Mouse (Mus musculus) CH12.LX (cell line): ENCODE measurements around the gene Man1b1. TPM values are rescaled to one million over a fixed set of nuclear protein-coding genes. Genes with fewer than 3 reads are reported as not detected.

Experiments used
- DNase-seq: peaks from one replicate; pipeline ENCODE4 v3.0.0-alpha.2; 2013; ENCODE audit errors: extremely low read depth
- H3K27ac ChIP-seq: 2 replicates; pipeline ENCODE4 v1.5.1; 2012; ENCODE audit warnings: low read depth, mild to moderate bottlenecking, control low read depth, moderate library complexity; ENCODE audit not compliant: insufficient read depth
- H3K27me3 ChIP-seq: replicated peaks from 2 replicates; pipeline ENCODE3; 2012; ENCODE audit warnings: inconsistent platforms
- H3K36me3 ChIP-seq, 2 experiments: replicated peaks in 1 of 2; 2 replicates each; pipeline versions ENCODE3 to v1.6.1; 2012; ENCODE audit warnings: inconsistent platforms in 1 of 2, low read length in 1 of 2, mild to moderate bottlenecking in 1 of 2, mixed read lengths in 1 of 2, moderate library complexity in 1 of 2; ENCODE audit not compliant: control insufficient read depth in 1 of 2, insufficient read depth in 1 of 2
- H3K4me1 ChIP-seq, 2 experiments: 2 replicates each; pipeline ENCODE4 v1.6.1; 2012; ENCODE audit warnings: inconsistent platforms in 1 of 2, moderate library complexity in 1 of 2; ENCODE audit not compliant: insufficient read depth in 2 of 2, control insufficient read depth in 1 of 2
- H3K4me2 ChIP-seq: 2 replicates; pipeline ENCODE4 v1.6.1; 2012; ENCODE audit warnings: low read depth, mild to moderate bottlenecking, control low read depth; ENCODE audit not compliant: poor library complexity, insufficient read depth, severe bottlenecking
- H3K4me3 ChIP-seq, 3 experiments: fragments of 150-350 bp in 1 of 3; sonication (generic) in 1 of 3; replicated peaks in 1 of 3; 2 replicates each; pipeline versions ENCODE3 to v1.5.1; 2011 to 2012; ENCODE audit warnings: low read depth in 2 of 3, low read length in 2 of 3, mild to moderate bottlenecking in 2 of 3, moderate library complexity in 2 of 3, control low read depth in 1 of 3, improper control_type of control experiment in 1 of 3, inconsistent platforms in 1 of 3, mixed read lengths in 1 of 3; ENCODE audit not compliant: poor library complexity in 1 of 3
- H3K79me2 ChIP-seq: replicated peaks from 2 replicates; pipeline ENCODE4 v1.6.1; 2012; ENCODE audit warnings: mild to moderate bottlenecking, moderate library complexity; ENCODE audit not compliant: control insufficient read depth, poor library complexity, insufficient read depth, severe bottlenecking; ENCODE audit errors: extremely low read depth
- H3K9ac ChIP-seq: 2 replicates; pipeline ENCODE4 v1.6.1; 2012; ENCODE audit warnings: low read depth, mild to moderate bottlenecking, control low read depth, moderate library complexity; ENCODE audit not compliant: insufficient read depth
- H3K9me3 ChIP-seq: replicated peaks from 2 replicates; pipeline ENCODE3; 2012; ENCODE audit warnings: low read length, inconsistent platforms, mixed read lengths
- BHLHE40 ChIP-seq: IDR thresholded peaks from 2 replicates; pipeline ENCODE4 v1.6.1; 2011; ENCODE audit warnings: mild to moderate bottlenecking, low read depth, low read length, improper control_type of control experiment
- CHD1 ChIP-seq: IDR thresholded peaks from 2 replicates; pipeline ENCODE4 v1.6.1; 2012; ENCODE audit warnings: low read depth, low read length, improper control_type of control experiment, inconsistent platforms
- CTCF ChIP-seq, 2 experiments: IDR thresholded peaks in 1 of 2; conservative IDR thresholded peaks in 1 of 2; 2 replicates each; pipeline ENCODE4 v1.5.1; 2011 to 2012; ENCODE audit warnings: low read depth in 2 of 2, low read length in 2 of 2, improper control_type of control experiment in 1 of 2, inconsistent platforms in 1 of 2, mild to moderate bottlenecking in 1 of 2, moderate library complexity in 1 of 2
- E2F4 ChIP-seq: IDR thresholded peaks from 2 replicates; pipeline ENCODE4 v1.6.1; 2011; ENCODE audit warnings: low read depth, low read length, improper control_type of control experiment; ENCODE audit not compliant: insufficient replicate concordance
- ELF1 ChIP-seq: IDR thresholded peaks from 2 replicates; pipeline ENCODE4 v1.6.1; 2014; ENCODE audit warnings: low read depth, mild to moderate bottlenecking, inconsistent platforms, low read length, improper control_type of control experiment
- EP300 ChIP-seq: IDR thresholded peaks from 2 replicates; pipeline ENCODE4 v1.6.1; 2011; ENCODE audit warnings: low read length, improper control_type of control experiment
- ETS1 ChIP-seq: conservative IDR thresholded peaks from 2 replicates; pipeline ENCODE4 v1.6.1; 2012; ENCODE audit warnings: low read depth, mild to moderate bottlenecking, inconsistent platforms, low read length, improper control_type of control experiment, moderate library complexity
- GABPA ChIP-seq: IDR thresholded peaks from 2 replicates; pipeline ENCODE4 v1.6.1; 2012; ENCODE audit warnings: low read depth, low read length, improper control_type of control experiment, inconsistent platforms; ENCODE audit not compliant: insufficient replicate concordance
- HCFC1 ChIP-seq: IDR thresholded peaks from 2 replicates; pipeline ENCODE4 v1.6.1; 2012; ENCODE audit warnings: low read depth, mild to moderate bottlenecking, inconsistent platforms, low read length, improper control_type of control experiment
- IRF4 ChIP-seq: IDR thresholded peaks from 2 replicates; pipeline ENCODE4 v1.6.1; 2014; ENCODE audit warnings: low read depth, mild to moderate bottlenecking, inconsistent platforms, low read length, improper control_type of control experiment
- JUND ChIP-seq: conservative IDR thresholded peaks from 2 replicates; pipeline ENCODE4 v1.6.1; 2011; ENCODE audit warnings: low read depth, low read length, improper control_type of control experiment
- KAT2A ChIP-seq: IDR thresholded peaks from 2 replicates; pipeline ENCODE4 v1.6.1; 2012; ENCODE audit warnings: low read length, improper control_type of control experiment, inconsistent platforms; ENCODE audit not compliant: insufficient replicate concordance
- MAFK ChIP-seq: IDR thresholded peaks from 2 replicates; pipeline ENCODE4 v1.6.1; 2011; ENCODE audit warnings: low read length, improper control_type of control experiment; ENCODE audit not compliant: insufficient replicate concordance
- MAX ChIP-seq: IDR thresholded peaks from 2 replicates; pipeline ENCODE4 v1.6.1; 2011; ENCODE audit warnings: low read length, improper control_type of control experiment
- MEF2A ChIP-seq: IDR thresholded peaks from 2 replicates; pipeline ENCODE4 v1.6.1; 2014; ENCODE audit warnings: low read depth, mild to moderate bottlenecking, inconsistent platforms, low read length, improper control_type of control experiment, borderline replicate concordance
- MXI1 ChIP-seq: IDR thresholded peaks from 2 replicates; pipeline ENCODE4 v1.6.1; 2011; ENCODE audit warnings: mild to moderate bottlenecking, low read depth, low read length, improper control_type of control experiment
- MYC ChIP-seq: IDR thresholded peaks from 2 replicates; pipeline ENCODE4 v1.6.1; 2011; ENCODE audit warnings: low read depth, mild to moderate bottlenecking, improper control_type of control experiment, low read length
- NELFE ChIP-seq: IDR thresholded peaks from 2 replicates; pipeline ENCODE4 v1.6.1; 2011; ENCODE audit warnings: low read depth, low read length, improper control_type of control experiment
- NRF1 ChIP-seq: IDR thresholded peaks from 2 replicates; pipeline ENCODE4 v1.6.1; 2014; ENCODE audit warnings: low read depth, mild to moderate bottlenecking, inconsistent platforms, low read length, improper control_type of control experiment, moderate library complexity
- POLR2AphosphoS2 ChIP-seq: IDR thresholded peaks from 2 replicates; pipeline ENCODE4 v1.6.1; 2011; ENCODE audit warnings: low read depth, low read length, improper control_type of control experiment
- RCOR1 ChIP-seq: conservative IDR thresholded peaks from 2 replicates; pipeline ENCODE4 v1.6.1; 2012; ENCODE audit warnings: low read depth, mild to moderate bottlenecking, inconsistent platforms, low read length, improper control_type of control experiment
- SIN3A ChIP-seq: IDR thresholded peaks from 2 replicates; pipeline ENCODE4 v1.6.1; 2012; ENCODE audit warnings: low read length, improper control_type of control experiment, inconsistent platforms
- SMC3 ChIP-seq: IDR thresholded peaks from 2 replicates; pipeline ENCODE4 v1.6.1; 2011; ENCODE audit warnings: low read depth, low read length, improper control_type of control experiment
- TBP ChIP-seq: conservative IDR thresholded peaks from 2 replicates; pipeline ENCODE4 v1.6.1; 2011; ENCODE audit warnings: low read depth, low read length, improper control_type of control experiment
- TCF12 ChIP-seq: IDR thresholded peaks from 2 replicates; pipeline ENCODE4 v1.6.1; 2014; ENCODE audit warnings: low read depth, mild to moderate bottlenecking, inconsistent platforms, low read length, improper control_type of control experiment
- UBTF ChIP-seq: IDR thresholded peaks from 2 replicates; pipeline ENCODE4 v1.6.1; 2012; ENCODE audit warnings: low read depth, mild to moderate bottlenecking, inconsistent platforms, low read length, improper control_type of control experiment, moderate library complexity
- USF1 ChIP-seq: IDR thresholded peaks from 2 replicates; pipeline ENCODE4 v1.6.1; 2014; ENCODE audit warnings: low read depth, mild to moderate bottlenecking, inconsistent platforms, low read length, improper control_type of control experiment
- USF2 ChIP-seq: conservative IDR thresholded peaks from 2 replicates; pipeline ENCODE4 v1.6.1; 2011; ENCODE audit warnings: low read depth, low read length, improper control_type of control experiment
- ZKSCAN1 ChIP-seq: IDR thresholded peaks from 2 replicates; pipeline ENCODE4 v1.6.1; 2012; ENCODE audit warnings: low read depth, inconsistent platforms, low read length, improper control_type of control experiment, borderline replicate concordance
- dilution Hi-C: fragments of 300-500 bp; cut with MboI; formaldehyde crosslinking; loops from 2 replicates; pipeline ENCODE4 v1.14.3; 2020; ENCODE audit warnings: low sequenced_read_pairs; ENCODE audit not compliant: extremely low pct_unique_long_range_greater_than_20kb, extremely low pct_ligation_motif_present
- in situ Hi-C: fragments of 300-500 bp; cut with MboI; formaldehyde crosslinking; loops from 3 replicates; pipeline ENCODE4 v1.14.3; 2019; ENCODE audit warnings: low sequenced_read_pairs, low pct_ligation_motif_present, low pct_unique_long_range_greater_than_20kb, mixed read lengths
- polyA plus RNA-seq: library from polyadenylated mRNA; unstranded; fragments of >175 nt; gene quantifications from 2 replicates; pipeline ENCODE4 v1.2.1, GENCODE M21; 2012; ENCODE audit warnings: low read depth; ENCODE audit not compliant: insufficient read length
- total RNA-seq, 2 experiments: library from RNA; depleted of rRNA; stranded (reverse); fragments of 300-350 nt in 1 of 2; fragments of >200 nt in 1 of 2; gene quantifications; 2 replicates each; pipeline ENCODE4 v1.2.3; 2012 to 2014

The Man1b1 gene
- total and polyA plus RNA-seq, 3 experiments = 39.3 to 68.8 (median 45.7) TPM

- no peak overlapping the region for H3K27ac ChIP-seq
- in situ Hi-C loops = no loop called here
- dilution Hi-C loops = no loop called here
Observed at GRCm38 (mm10) chr2:25359848-25360247, 27.7 kb downstream of the Man1b1 start.

GRCm38 (mm10) chr2:25363478-25364178 is 31.5 kb downstream of the Man1b1 start:
- Histone ChIP-seq H3K4me2 (no peak overlapping the region), H3K27ac (no peak overlapping the region), H3K9me3 (no peaks in the 10 kb centered on the region), H3K36me3 (peaks cover 20 to 54% of the 10 kb centered on the region in 2 experiments), H3K4me3 (no peak overlapping the region), H3K27me3 (peaks cover 17% of the 10 kb centered on the region), H3K79me2 (no peaks in the 10 kb centered on the region), H3K4me1 (peaks cover 7 to 11% of the 10 kb centered on the region in 2 experiments; a peak in 3 of 4 replicates), H3K9ac (no peak overlapping the region)
- in situ Hi-C loops (no loop called here), dilution Hi-C loops (no loop called here)
- TF ChIP-seq IRF4 (no peak), SMC3 (no peak), MAFK (no peak), KAT2A (no peak), BHLHE40 (no peak), USF2 (no peak), TBP (no peak), NELFE (no peak), MYC (no peak), MXI1 (no peak), CTCF (conservative IDR thresholded peaks at IDR 0.05 in 1 of 2, IDR thresholded peaks at IDR 0.05 in 1 of 2; ENCODE audit: low read depth in 2 of 2, low read length in 2 of 2) (no peak), UBTF (no peak), JUND (no peak), EP300 (no peak), MAX (no peak), HCFC1 (no peak), USF1 (no peak), ZKSCAN1 (no peak), ELF1 (no peak), POLR2AphosphoS2 (no peak)
- DNase-seq = no peak

More at GRCm38 (mm10) chr2:25359848-25360247, 27.7 kb downstream of the Man1b1 start:
- Histone ChIP-seq H3K27me3 (no peaks in the 10 kb centered on the region), H3K4me1 (peaks cover 11 to 27% of the 10 kb centered on the region in 2 experiments), H3K36me3 (peaks cover 20 to 59% of the 10 kb centered on the region in 2 experiments), H3K4me2 (no peak overlapping the region)
- no peak for TF ChIP-seq KAT2A
- no peak for TF ChIP-seq SIN3A
- no peak for TF ChIP-seq ZKSCAN1
- TF ChIP-seq MXI1 = no peak
- no peak for TF ChIP-seq BHLHE40
- TF ChIP-seq NRF1 = no peak
- TF ChIP-seq GABPA = no peak
- no peak for TF ChIP-seq TCF12
- TF ChIP-seq ELF1 = no peak
- TF ChIP-seq MEF2A = no peak
- no peak for TF ChIP-seq POLR2AphosphoS2
- no peak for TF ChIP-seq CTCF (conservative IDR thresholded peaks at IDR 0.05 in 1 of 2, IDR thresholded peaks at IDR 0.05 in 1 of 2; ENCODE audit: low read depth in 2 of 2, low read length in 2 of 2)
- TF ChIP-seq RCOR1 = no peak
- no peak for TF ChIP-seq CHD1
- TF ChIP-seq NELFE = no peak
- no peak for TF ChIP-seq ETS1
- TF ChIP-seq E2F4 = no peak
- no peak for TF ChIP-seq HCFC1
- no peak for TF ChIP-seq USF2
- TF ChIP-seq, all 38 proteins: peak for 0
- no peak overlapping the region for H3K9ac ChIP-seq
- no peaks in the 10 kb centered on the region for H3K79me2 ChIP-seq
- no peaks in the 10 kb centered on the region for H3K9me3 ChIP-seq
- no peak overlapping the region for H3K4me3 ChIP-seq
- DNase-seq = no peak
